Mouse (Mus musculus) limb, embryonic 15.5 days (tissue): ENCODE measurements around the gene Vmn2r61. TPM values are rescaled to one million over a fixed set of nuclear protein-coding genes. Genes with fewer than 3 reads are reported as not detected.

Source experiments
- ATAC-seq: fragments of 200-750 bp; cut with Nextera tagmentation; 2 replicates; pipeline ENCODE4 v1.8.0; 2017; ENCODE audit warnings: low read depth, moderate TSS enrichment; ENCODE audit not compliant: insufficient number of reproducible peaks, low FRiP score, low TSS enrichment
- H3K27ac ChIP-seq: fragments of 300-500 bp; sonication (generic); 2 replicates; pipeline ENCODE4 v1.5.1; 2015; ENCODE audit warnings: moderate library complexity, mild to moderate bottlenecking, inconsistent platforms
- H3K27me3 ChIP-seq: fragments of 300-500 bp; sonication (generic); 2 replicates; pipeline ENCODE4 v1.6.1; 2015; ENCODE audit warnings: inconsistent platforms
- H3K36me3 ChIP-seq: fragments of 300-500 bp; sonication (generic); 2 replicates; pipeline ENCODE4 v1.6.1; 2015; ENCODE audit warnings: inconsistent platforms
- H3K4me1 ChIP-seq: fragments of 300-500 bp; sonication (generic); 2 replicates; pipeline ENCODE4 v1.6.1; 2015; ENCODE audit warnings: inconsistent platforms
- H3K4me2 ChIP-seq: fragments of 300-500 bp; sonication (generic); 2 replicates; pipeline ENCODE4 v1.6.1; 2015; ENCODE audit warnings: mild to moderate bottlenecking, inconsistent platforms
- H3K4me3 ChIP-seq: fragments of 300-500 bp; sonication (generic); 2 replicates; pipeline ENCODE4 v1.5.1; 2015; ENCODE audit warnings: mild to moderate bottlenecking, inconsistent platforms
- H3K9ac ChIP-seq: fragments of 300-500 bp; sonication (generic); 2 replicates; pipeline ENCODE4 v1.6.1; 2015; ENCODE audit warnings: inconsistent platforms
- H3K9me3 ChIP-seq: fragments of 300-500 bp; sonication (generic); 2 replicates; pipeline ENCODE4 v1.6.1; 2016; ENCODE audit warnings: inconsistent platforms
- WGBS: fragments of 180-500 bp; shearing (Covaris S2); methylation state at CpG from one replicate; pipeline ENCODE4 v1.1.7; 2015; 5-methylcytosine and 5-hydroxymethylcytosine counted together
- polyA plus RNA-seq: library from polyadenylated mRNA; unstranded; fragments of >200 nt; fragmentation: Nextera tagmentation; extraction: Ambion mirVana; gene quantifications from 2 replicates; pipeline ENCODE4 v1.2.1, GENCODE M21; 2015

The Vmn2r61 gene
- not detected in 2 replicates for polyA plus RNA-seq

DNA sequence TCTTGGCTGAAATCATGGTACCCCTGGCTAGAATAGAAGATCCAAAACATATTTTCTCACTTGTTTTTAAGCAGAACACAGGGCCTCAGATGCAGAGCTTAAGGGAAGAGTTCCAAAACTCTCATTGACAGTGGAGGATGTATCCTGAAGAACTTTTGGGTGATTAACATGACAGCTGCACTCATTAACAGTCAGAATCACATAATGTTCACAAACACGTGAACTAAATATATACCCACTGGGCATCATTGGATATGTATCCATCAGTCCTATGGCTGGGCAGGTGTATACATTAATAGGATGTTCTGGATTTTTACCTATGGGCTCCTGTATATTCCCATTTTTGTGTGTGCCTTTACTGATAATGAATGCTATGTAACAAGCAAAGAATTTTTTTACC, at the start of gene Vmn2r61:
TSS of gene Vmn2r61 (plus strand) at position 301 of the 400 bp plus-strand sequence.
- Histone ChIP-seq H3K27ac (no peak within 1 kb of the TSS), H3K9me3 (peaks cover 5% of the 10 kb centered on the region; the same call in 1 of the 2 replicates), H3K36me3 (no peaks in the 10 kb centered on the region), H3K27me3 (no peaks in the 10 kb centered on the region), H3K4me1 (no peaks in the 10 kb centered on the region), H3K4me2 (no peak within 1 kb of the TSS), H3K4me3 (no peak within 1 kb of the TSS), H3K9ac (no peak within 1 kb of the TSS)
- ATAC-seq, result no peak
- 79% methylated on average over 1 of the region's 1 CpGs for WGBS

Other genes starting within 250 kb of the Vmn2r61 start
- gene Vmn2r59, start 201.0 kb upstream of the Vmn2r61 start, polyA plus RNA-seq, result not detected in 2 replicates
- gene Vmn2r60, start 152.3 kb upstream of the Vmn2r61 start, polyA plus RNA-seq, result not detected in 2 replicates
- gene 4933421I07Rik, start 188.1 kb downstream of the Vmn2r61 start, polyA plus RNA-seq, result not detected in 2 replicates
- 9.3 and 10.4 TPM in 2 replicates for gene Zfp141, start 245.7 kb downstream of the Vmn2r61 start, polyA plus RNA-seq